Mouse (Mus musculus) bone marrow, adult 2 months (tissue): ENCODE data around the gene Prpf4.

Source experiments
- CTCF ChIP-seq: fragments of 200-500 bp; IDR thresholded peaks from 2 replicates; pipeline ENCODE4 v1.5.1; 2011; ENCODE audit warnings: low read length, control low read depth; ENCODE audit not compliant: control insufficient read depth, insufficient read depth
- POLR2A ChIP-seq: fragments of 200-500 bp; IDR thresholded peaks from 2 replicates; pipeline ENCODE4 v1.6.1; 2011; ENCODE audit warnings: low read depth, mild to moderate bottlenecking, control low read depth, low read length, borderline replicate concordance; ENCODE audit not compliant: control insufficient read depth

DNA sequence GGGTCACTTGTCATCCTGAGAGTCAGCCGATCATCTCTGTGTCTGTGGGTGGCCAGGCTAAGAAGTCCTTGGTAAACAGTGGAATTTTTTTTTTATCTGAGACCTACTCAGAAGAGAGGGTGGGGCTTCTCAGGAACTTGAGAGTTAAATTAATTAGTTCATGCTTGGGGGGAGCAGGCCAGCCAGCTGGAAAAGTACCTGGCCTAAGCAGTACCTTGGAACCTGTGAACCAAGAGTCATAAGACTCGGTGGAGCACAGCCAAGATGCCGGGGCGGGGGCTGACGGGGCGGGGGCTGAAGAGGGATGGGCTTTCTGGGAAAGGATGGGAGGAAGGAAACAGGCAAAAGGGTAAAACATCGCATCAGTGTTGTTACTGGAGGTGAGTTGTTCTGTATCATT is 29.3 kb downstream of the Prpf4 start:
- TF ChIP-seq POLR2A, result no peak
- no peak for TF ChIP-seq CTCF
